Mouse (Mus musculus) kidney, postnatal 0 days (tissue): ENCODE measurements at regions not wholly inside any gene's neighbourhood (a gene's known extent, or its start where the extent isn't known, plus 50 kb on each side); places are given as distances from the start of the nearest gene placed in this dataset.
"Not testable (repeated sequence)": the region's sequence is repeated elsewhere in the genome, so short reads cannot be mapped to it uniquely, and the experiment has no call there.

Experiments used
- ATAC-seq: fragments of 200-750 bp; cut with Nextera tagmentation; replicated peaks from 2 replicates; pipeline ENCODE4 v1.8.0; 2017; ENCODE audit warnings: low read depth, moderate number of reproducible peaks, moderate TSS enrichment, moderate library complexity; ENCODE audit not compliant: low FRiP score
- DNase-seq: peaks from one replicate; pipeline ENCODE4 v3.0.0-alpha.2; 2016; ENCODE audit warnings: low spot score
- H3K27ac ChIP-seq: fragments of 300-500 bp; sonication (generic); 2 replicates; pipeline ENCODE4 v1.5.1; 2014; ENCODE audit warnings: mild to moderate bottlenecking
- H3K27me3 ChIP-seq: fragments of 300-500 bp; sonication (generic); 2 replicates; pipeline ENCODE4 v1.6.1; 2014; ENCODE audit warnings: low read length, mixed read lengths; ENCODE audit not compliant: insufficient read depth
- H3K36me3 ChIP-seq: fragments of 300-500 bp; sonication (generic); 2 replicates; pipeline ENCODE4 v1.6.1; 2014; ENCODE audit warnings: low read length, mixed read lengths; ENCODE audit not compliant: insufficient read depth
- H3K4me1 ChIP-seq: fragments of 300-500 bp; sonication (generic); replicated peaks from 2 replicates; pipeline ENCODE4 v1.6.1; 2014; ENCODE audit warnings: antibody characterized with exemption, low read length, mixed read lengths; ENCODE audit not compliant: insufficient read depth
- H3K4me2 ChIP-seq: fragments of 300-500 bp; sonication (generic); 2 replicates; pipeline ENCODE4 v1.6.1; 2014; ENCODE audit warnings: mild to moderate bottlenecking, low read length, moderate library complexity, mixed read lengths
- H3K4me3 ChIP-seq: fragments of 300-500 bp; sonication (generic); replicated peaks from 2 replicates; pipeline ENCODE4 v1.5.1; 2014; ENCODE audit warnings: low read depth, low read length
- H3K9ac ChIP-seq: fragments of 300-500 bp; sonication (generic); 2 replicates; pipeline ENCODE4 v1.6.1; 2014; ENCODE audit warnings: low read depth, low read length
- H3K9me3 ChIP-seq: fragments of 300-500 bp; sonication (generic); replicated peaks from 2 replicates; pipeline ENCODE4 v1.6.1; 2016; ENCODE audit warnings: low read length, inconsistent platforms, mixed read lengths
- CTCF ChIP-seq: IDR thresholded peaks from 2 replicates; pipeline ENCODE4 v1.5.1; 2016; ENCODE audit warnings: antibody characterized with exemption, low read depth, mild to moderate bottlenecking, moderate library complexity
- WGBS: fragments of 180-500 bp; shearing (Covaris S2); extraction: QIAGEN DNeasy Blood & Tissue Kit; methylation state at CpG from one replicate; pipeline ENCODE4 v1.1.7; 2014; 5-methylcytosine and 5-hydroxymethylcytosine counted together

DNA sequence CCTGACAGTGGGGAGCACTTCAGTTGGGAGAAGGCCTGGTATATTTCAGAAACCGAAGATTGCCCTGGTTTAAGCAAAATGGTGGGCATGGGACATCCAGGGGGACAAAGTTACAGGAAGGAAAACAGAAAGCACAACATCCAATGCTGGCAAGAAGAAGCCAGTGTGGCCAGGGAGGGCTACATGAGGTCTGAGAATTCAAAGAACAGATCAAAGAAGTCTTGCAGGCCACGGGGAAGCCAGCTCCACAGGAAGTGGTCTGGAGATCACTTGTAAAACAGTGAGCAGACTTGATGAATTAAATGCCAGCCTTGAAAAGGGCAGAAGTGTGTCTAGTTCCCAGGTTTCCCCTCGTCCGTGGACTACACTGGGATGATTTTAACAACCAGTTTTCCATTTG is 120.4 kb upstream of the Mad2l1 start:
- Histone ChIP-seq H3K4me2 (no peak overlapping the region), H3K27me3 (no peaks in the 10 kb centered on the region), H3K9me3 (no peaks in the 10 kb centered on the region), H3K36me3 (no peaks in the 10 kb centered on the region), H3K27ac (no peak overlapping the region), H3K4me3 (no peak overlapping the region), H3K4me1 (no peaks in the 10 kb centered on the region), H3K9ac (no peak overlapping the region)
- TF ChIP-seq CTCF = no peak
- no peak for DNase-seq
- ATAC-seq = no peak
- WGBS = 53% methylated on average over 4 of the region's 4 CpGs

DNA sequence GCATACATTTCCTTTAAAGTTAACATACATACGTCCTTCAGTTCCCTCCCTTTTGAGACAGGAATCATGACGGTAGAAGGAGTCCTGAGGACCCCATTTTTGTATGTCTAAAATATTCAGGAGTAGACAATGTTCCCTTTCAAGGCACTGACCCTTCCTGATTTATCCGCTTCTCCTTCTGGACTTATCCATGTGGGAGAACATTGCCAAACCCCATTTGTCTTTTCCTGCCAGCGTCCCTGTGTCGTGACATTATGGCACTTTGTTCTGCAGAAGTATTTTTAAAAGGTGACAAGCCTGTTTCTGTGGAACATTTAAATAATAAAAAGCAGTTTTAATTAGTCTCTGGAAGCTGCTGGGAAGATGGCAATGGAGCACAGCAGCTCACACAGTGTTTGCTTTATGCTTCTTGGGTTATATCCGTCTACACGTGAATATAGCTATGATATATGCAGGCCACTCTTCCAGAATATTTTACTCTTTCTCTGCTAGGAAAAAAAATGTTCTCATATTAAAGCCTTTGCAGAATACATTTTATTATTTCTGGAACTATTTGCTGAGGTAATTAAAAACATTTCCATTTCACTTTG is 115.6 kb upstream of the Mad2l1 start:
- DNase-seq = no peak
- no peak overlapping the region for H3K27ac ChIP-seq
- H3K9ac ChIP-seq = no peak overlapping the region
- H3K4me3 ChIP-seq = no peak overlapping the region
- H3K36me3 ChIP-seq = no peaks in the 10 kb centered on the region
- 43% methylated on average over 7 of the region's 7 CpGs for WGBS
- ATAC-seq = no peak
- no peaks in the 10 kb centered on the region for H3K9me3 ChIP-seq
- no peaks in the 10 kb centered on the region for H3K4me1 ChIP-seq
- no peak for TF ChIP-seq CTCF
- no peaks in the 10 kb centered on the region for H3K27me3 ChIP-seq
- H3K4me2 ChIP-seq = no peak overlapping the region

GRCm38 (mm10) chr6:66428370-66428769 is 106.8 kb upstream of the Mad2l1 start:
- H3K27ac ChIP-seq = no peak overlapping the region
- H3K4me1 ChIP-seq = no peaks in the 10 kb centered on the region
- ATAC-seq = no peak
- no peak for TF ChIP-seq CTCF
- no peak overlapping the region for H3K4me2 ChIP-seq
- H3K9me3 ChIP-seq = no peaks in the 10 kb centered on the region
- H3K27me3 ChIP-seq = no peaks in the 10 kb centered on the region
- 41% methylated on average over 4 of the region's 4 CpGs for WGBS
- no peaks in the 10 kb centered on the region for H3K36me3 ChIP-seq
- no peak for DNase-seq
- no peak overlapping the region for H3K4me3 ChIP-seq
- H3K9ac ChIP-seq = no peak overlapping the region

GRCm38 (mm10) chr6:66450408-66450807 is 84.8 kb upstream of the Mad2l1 start:
- not testable (repeated sequence) for H3K27ac ChIP-seq, H3K36me3 ChIP-seq, H3K9me3 ChIP-seq, H3K9ac ChIP-seq, H3K4me3 ChIP-seq, H3K4me2 ChIP-seq, ATAC-seq, H3K4me1 ChIP-seq, H3K27me3 ChIP-seq, DNase-seq

- Histone ChIP-seq H3K4me3 (no peak overlapping the region), H3K9ac (no peak overlapping the region), H3K4me2 (no peak overlapping the region), H3K9me3 (no peaks in the 10 kb centered on the region), H3K4me1 (no peaks in the 10 kb centered on the region), H3K27ac (no peak overlapping the region), H3K27me3 (no peaks in the 10 kb centered on the region), H3K36me3 (no peaks in the 10 kb centered on the region)
- no peak for DNase-seq
- no peak for TF ChIP-seq CTCF
- ATAC-seq = no peak
- 88% methylated on average over 3 of the region's 3 CpGs for WGBS
Observed at GRCm38 (mm10) chr6:66458172-66458571, 77.0 kb upstream of the Mad2l1 start.

- Histone ChIP-seq H3K27me3 (no peaks in the 10 kb centered on the region), H3K27ac (no peak overlapping the region), H3K9ac (no peak overlapping the region), H3K36me3 (no peaks in the 10 kb centered on the region), H3K9me3 (no peaks in the 10 kb centered on the region), H3K4me3 (no peak overlapping the region), H3K4me1 (no peaks in the 10 kb centered on the region), H3K4me2 (no peak overlapping the region)
- no peak for DNase-seq
- TF ChIP-seq CTCF = no peak
- no peak for ATAC-seq
- 79% methylated on average over 4 of the region's 5 CpGs for WGBS
Observed at GRCm38 (mm10) chr6:66464540-66464939, 70.7 kb upstream of the Mad2l1 start.

GRCm38 (mm10) chr6:66465137-66465853 is 69.9 kb upstream of the Mad2l1 start:
- no peak overlapping the region for H3K4me3 ChIP-seq
- no peaks in the 10 kb centered on the region for H3K4me1 ChIP-seq
- H3K4me2 ChIP-seq = no peak overlapping the region
- H3K36me3 ChIP-seq = no peaks in the 10 kb centered on the region
- H3K9me3 ChIP-seq = no peaks in the 10 kb centered on the region
- 75% methylated on average over 11 of the region's 11 CpGs for WGBS
- H3K9ac ChIP-seq = no peak overlapping the region
- TF ChIP-seq CTCF = no peak
- no peak overlapping the region for H3K27ac ChIP-seq
- ATAC-seq = no peak
- no peak for DNase-seq
- H3K27me3 ChIP-seq = no peaks in the 10 kb centered on the region
